Mouse (Mus musculus) thymus, adult 2 months (tissue): ENCODE results near the gene Pex1. TPM values are rescaled to one million over a fixed set of nuclear protein-coding genes. Genes with fewer than 3 reads are reported as not detected.
A peak's percentile ranks its signal among the peaks of the same experiment; 100 is the strongest.

Experiments used
- DNase-seq: peaks from one replicate; pipeline ENCODE4 v3.0.0; 2021
- H3K27ac ChIP-seq: fragments of 200-500 bp; 2 replicates; pipeline ENCODE4 v1.5.1; 2012; ENCODE audit warnings: low read length, control low read depth; ENCODE audit not compliant: control insufficient read depth, insufficient read depth
- H3K27me3 ChIP-seq: fragments of 200-500 bp; 2 replicates; pipeline ENCODE4 v1.6.1; 2012; ENCODE audit warnings: mild to moderate bottlenecking, low read length, moderate library complexity, mixed read lengths; ENCODE audit not compliant: control insufficient read depth, insufficient read depth
- H3K36me3 ChIP-seq: fragments of 200-500 bp; 2 replicates; pipeline ENCODE4 v1.6.1; 2012; ENCODE audit warnings: mild to moderate bottlenecking, low read length, moderate library complexity; ENCODE audit not compliant: control insufficient read depth, insufficient read depth
- H3K4me1 ChIP-seq: fragments of 200-500 bp; replicated peaks from 2 replicates; pipeline ENCODE4 v1.6.1; 2012; ENCODE audit warnings: low read length; ENCODE audit not compliant: control insufficient read depth, insufficient read depth
- H3K4me3 ChIP-seq: fragments of 200-500 bp; 2 replicates; pipeline ENCODE4 v1.5.1; 2012; ENCODE audit warnings: mild to moderate bottlenecking, low read length, control low read depth, moderate library complexity; ENCODE audit not compliant: control insufficient read depth, insufficient read depth
- CTCF ChIP-seq: fragments of 200-500 bp; IDR thresholded peaks from 2 replicates; pipeline ENCODE4 v1.5.1; 2012; ENCODE audit warnings: mild to moderate bottlenecking, control low read depth, low read length, moderate library complexity, borderline replicate concordance; ENCODE audit not compliant: control insufficient read depth, poor library complexity, insufficient read depth; ENCODE audit errors: extremely low read depth
- POLR2A ChIP-seq: fragments of 200-500 bp; IDR thresholded peaks from 2 replicates; pipeline ENCODE4 v1.6.1; 2012; ENCODE audit warnings: mild to moderate bottlenecking, low read length, control low read depth, moderate library complexity; ENCODE audit not compliant: control insufficient read depth, poor library complexity, insufficient read depth; ENCODE audit errors: extremely low read depth
- WGBS: fragments of 180-500 bp; shearing (Covaris S2); methylation state at CpG from one replicate; pipeline ENCODE4 v1.1.7; 2018; 5-methylcytosine and 5-hydroxymethylcytosine counted together
- polyA plus RNA-seq: library from polyadenylated mRNA; depleted of rRNA; stranded (reverse); fragments of >200 nt; gene quantifications from 2 replicates; pipeline ENCODE4 v1.2.3, GENCODE M21; 2012

Pex1 gene
- polyA plus RNA-seq, 1 experiment = 10.2 TPM

DNA sequence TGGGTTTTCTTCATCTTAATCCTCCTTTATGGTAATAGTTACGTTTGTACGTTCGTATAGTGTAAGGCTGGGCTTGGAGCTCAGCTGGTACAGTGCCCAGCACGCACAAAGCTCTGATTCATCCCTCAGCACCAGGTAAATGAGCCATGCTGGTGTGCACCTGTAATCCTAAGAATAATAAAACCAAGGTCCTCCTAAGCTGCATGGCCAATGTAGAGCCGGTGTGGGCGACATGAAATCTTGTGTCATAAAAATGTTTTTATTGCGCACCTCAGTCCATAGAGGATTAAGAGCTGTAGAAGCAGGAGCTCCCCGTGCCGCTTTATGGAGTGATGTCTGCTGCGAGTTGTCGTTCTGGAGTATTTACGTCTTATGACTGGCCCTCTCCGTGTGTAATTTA, 37.4 kb downstream of the Pex1 start:
- Histone ChIP-seq H3K4me1 (no peaks in the 10 kb centered on the region), H3K27ac (no peak overlapping the region), H3K4me3 (no peak overlapping the region), H3K27me3 (no peaks in the 10 kb centered on the region), H3K36me3 (0 out of 2 replicates have a peak, but pooled peaks cover 3% of the 10 kb centered on the region)
- no peak for DNase-seq
- 96% methylated on average over 13 of the region's 13 CpGs for WGBS
- TF ChIP-seq CTCF (no peak), POLR2A (no peak)

- H3K36me3 ChIP-seq = 0 out of 2 replicates have a peak, but pooled peaks cover 3% of the 10 kb centered on the region
- WGBS = 82% methylated on average over 4 of the region's 4 CpGs
- no peaks in the 10 kb centered on the region for H3K27me3 ChIP-seq
- no peak for TF ChIP-seq POLR2A
- no peak for TF ChIP-seq CTCF
- no peak for DNase-seq
- no peak overlapping the region for H3K27ac ChIP-seq
- no peak overlapping the region for H3K4me3 ChIP-seq
- H3K4me1 ChIP-seq = no peaks in the 10 kb centered on the region
Measured at GRCm38 (mm10) chr5:3633951-3634350, 38.1 kb downstream of the Pex1 start.

DNA sequence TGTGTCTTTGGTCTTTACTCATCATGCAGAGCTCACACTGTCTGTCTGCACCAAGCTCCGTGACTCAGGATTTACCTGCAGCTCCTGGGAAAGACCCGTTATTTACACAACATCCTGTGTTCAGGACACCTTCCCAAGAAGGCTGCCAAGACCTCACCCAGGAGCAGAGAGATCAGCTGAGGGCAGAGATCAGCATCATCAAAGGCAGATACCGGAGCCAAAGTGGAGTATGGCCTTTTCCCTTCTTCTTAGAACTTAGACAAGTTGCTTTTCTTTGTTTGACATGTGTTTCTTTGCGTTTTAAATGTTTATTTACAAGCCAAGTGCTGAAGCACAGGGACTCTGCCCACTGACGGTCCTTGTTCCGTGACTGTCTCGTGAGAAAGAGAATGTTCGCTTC, 39.4 kb downstream of the Pex1 start:
- Histone ChIP-seq H3K27me3 (no peaks in the 10 kb centered on the region), H3K36me3 (peaks cover 5% of the 10 kb centered on the region), H3K4me3 (no peak overlapping the region), H3K4me1 (no peaks in the 10 kb centered on the region), H3K27ac (no peak overlapping the region)
- DNase-seq = no peak
- TF ChIP-seq POLR2A (no peak), CTCF (no peak)
- WGBS = 94% methylated on average over 8 of the region's 8 CpGs

DNA sequence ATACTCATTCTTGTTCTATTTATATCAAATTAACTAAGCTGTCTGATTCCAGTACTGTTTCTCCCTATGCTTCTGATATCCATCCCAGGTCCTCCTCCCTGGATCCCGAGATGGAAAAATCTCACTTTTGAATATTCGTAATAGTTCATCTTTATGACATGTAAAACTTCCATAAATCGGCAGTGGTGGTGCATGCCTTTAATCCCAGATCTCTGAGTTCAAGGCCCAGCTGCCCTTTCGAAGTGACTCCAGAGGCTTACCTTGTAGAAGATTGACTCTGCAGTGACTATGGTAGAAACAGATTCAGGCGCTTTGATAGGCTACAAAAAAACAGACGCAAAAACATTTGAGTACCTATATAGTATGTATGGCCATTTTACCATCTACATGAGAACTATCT, 48.8 kb downstream of the Pex1 start:
- H3K27ac ChIP-seq = no peak overlapping the region
- TF ChIP-seq POLR2A (no peak), CTCF (no peak)
- no peak for DNase-seq
- H3K4me3 ChIP-seq = no peak overlapping the region
- peaks cover 2% of the 10 kb centered on the region for H3K4me1 ChIP-seq
- peaks cover 31% of the 10 kb centered on the region for H3K36me3 ChIP-seq
- WGBS = over 99% methylated on average over 6 of the region's 6 CpGs
- no peaks in the 10 kb centered on the region for H3K27me3 ChIP-seq

DNA sequence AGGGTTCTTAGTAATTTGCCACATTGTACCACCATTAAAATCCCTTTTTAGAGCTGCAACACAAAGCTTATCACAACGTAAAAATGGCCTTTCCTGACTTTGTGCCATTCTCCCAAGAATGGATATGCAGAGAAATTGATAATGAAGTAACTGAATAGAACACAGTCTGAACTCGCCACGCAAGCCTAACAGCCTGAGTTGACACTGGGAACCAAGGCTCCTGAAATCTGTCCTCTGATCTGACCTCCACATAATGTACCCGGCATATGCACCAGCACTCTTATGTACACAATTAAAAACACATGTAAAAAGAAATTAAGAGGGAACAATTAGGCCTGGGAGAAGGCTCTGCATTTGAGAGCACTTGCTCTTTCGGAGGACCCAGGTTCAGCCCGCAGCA, 49.5 kb downstream of the Pex1 start:
- 98% methylated on average over 6 of the region's 6 CpGs for WGBS
- Histone ChIP-seq H3K4me3 (no peak overlapping the region), H3K27ac (no peak overlapping the region), H3K27me3 (no peaks in the 10 kb centered on the region), H3K36me3 (peaks cover 29% of the 10 kb centered on the region), H3K4me1 (peaks cover 2% of the 10 kb centered on the region)
- no peak for TF ChIP-seq CTCF
- TF ChIP-seq POLR2A = no peak
- DNase-seq = no peak

GRCm38 (mm10) chr5:3646539-3646938, 50.7 kb downstream of the Pex1 start:
- no peak overlapping the region for H3K4me3 ChIP-seq
- peaks cover 2% of the 10 kb centered on the region for H3K4me1 ChIP-seq
- no peak for TF ChIP-seq POLR2A
- TF ChIP-seq CTCF = no peak
- WGBS = 22% methylated on average over 6 of the region's 6 CpGs
- H3K27ac ChIP-seq = peak overlapping the region; percentile 54; the same call in 1 of the 2 replicates
- peaks cover 17% of the 10 kb centered on the region for H3K36me3 ChIP-seq
- no peak for DNase-seq
- H3K27me3 ChIP-seq = no peaks in the 10 kb centered on the region
